In genomic region chr15:40364221-40364621, GRCm38 (mm10) we compare ENCODE assay signal across 17 mouse cellular contexts.
DNase-seq lines count a peak whose midpoint lies in the region; ATAC-seq and TF ChIP-seq lines count a peak whose summit lies in the region.
"Had no signal": no experiment of that assay in that cellular context is flagged by ENCODE, and none has a peak within 500 bp of the region (broad histone marks: within the 10 kb centered on the region; RNA-seq: fewer than 3 reads in every experiment).

No protein-coding gene starts in this region.

- H3K9ac ChIP-seq in intestine, embryonic 16.5 days (ENCODE audit: low read depth, low read length): no peak overlapping the region
- H3K9ac ChIP-seq in intestine, postnatal 0 days (ENCODE audit: low read depth, low read length): no peak overlapping the region
- no peak overlapping the region for H3K9ac ChIP-seq in stomach, postnatal 0 days (ENCODE audit: low read length)
- H3K9ac ChIP-seq in neural tube, embryonic 15.5 days (replicated peaks): no peak overlapping the region
- H3K9ac ChIP-seq: embryonic facial prominence, embryonic 13.5 days; midbrain, embryonic 13.5 days had no signal

- DNase-seq in frontal cortex, adult 2 months (ENCODE audit: extremely low spot score in 1 of 2, low spot score in 1 of 2): no peak
- DNase-seq in lung, postnatal 10 days: peak; percentile 61
- DNase-seq in lung, adult 2 months: no peak
- DNase-seq in stomach, postnatal 0 days (ENCODE audit: low spot score): no peak
- DNase-seq: adrenal gland, postnatal 25 days; cerebellum, adult 9-10 months; kidney, adult 9 months; right cerebral cortex, adult 18-20 months; thymus, adult 2 months had no signal

- no peak overlapping the region for H3K27ac ChIP-seq in intestine, embryonic 16.5 days (ENCODE audit: low read length)
- H3K27ac ChIP-seq in intestine, postnatal 0 days (ENCODE audit: low read depth, low read length): no peak overlapping the region
- no peak overlapping the region for H3K27ac ChIP-seq in stomach, postnatal 0 days (replicated peaks)
- no peak overlapping the region for H3K27ac ChIP-seq in neural tube, embryonic 15.5 days (replicated peaks)
- H3K27ac ChIP-seq: embryonic facial prominence, embryonic 13.5 days; hindbrain, embryonic 10.5 days; midbrain, embryonic 13.5 days had no signal

- TF ChIP-seq EP300 in stomach, postnatal 0 days (optimal IDR thresholded peaks at IDR 0.05): no peak

- H3K4me2 ChIP-seq in intestine, embryonic 16.5 days (ENCODE audit: low read depth, low read length): no peak overlapping the region
- H3K4me2 ChIP-seq in intestine, postnatal 0 days (replicated peaks; ENCODE audit: low read depth): no peak overlapping the region
- H3K4me2 ChIP-seq in stomach, postnatal 0 days (replicated peaks; ENCODE audit: low read depth): no peak overlapping the region
- H3K4me2 ChIP-seq in neural tube, embryonic 15.5 days: no peak overlapping the region
- H3K4me2 ChIP-seq: embryonic facial prominence, embryonic 13.5 days; midbrain, embryonic 13.5 days had no signal

- TF ChIP-seq CTCF in intestine, postnatal 0 days (IDR thresholded peaks at IDR 0.05; ENCODE audit: low read depth): no peak
- TF ChIP-seq CTCF in lung, adult 2 months (IDR thresholded peaks at IDR 0.05; ENCODE audit: insufficient read depth, low read length): no peak
- TF ChIP-seq CTCF in stomach, postnatal 0 days (IDR thresholded peaks at IDR 0.05; ENCODE audit: low read depth): no peak

- 58% methylated on average over 1 of the region's 1 CpGs for WGBS in intestine, embryonic 16.5 days
- WGBS in intestine, postnatal 0 days: 59% methylated on average over 1 of the region's 1 CpGs
- WGBS in lung, adult 2 months: 21% methylated on average over 1 of the region's 1 CpGs
- 32% methylated on average over 1 of the region's 1 CpGs for WGBS in stomach, postnatal 0 days
- 78% methylated on average over 1 of the region's 1 CpGs for WGBS in neural tube, embryonic 15.5 days

- no peaks in the 10 kb centered on the region for H3K36me3 ChIP-seq in intestine, embryonic 16.5 days (ENCODE audit: control insufficient read depth, insufficient read depth, low read length)
- H3K36me3 ChIP-seq in intestine, postnatal 0 days (ENCODE audit: control insufficient read depth, insufficient read depth): no peaks in the 10 kb centered on the region
- H3K36me3 ChIP-seq in stomach, postnatal 0 days (ENCODE audit: control insufficient read depth, insufficient read depth, low read length): no peaks in the 10 kb centered on the region
- H3K36me3 ChIP-seq in neural tube, embryonic 15.5 days: no peaks in the 10 kb centered on the region
- H3K36me3 ChIP-seq: embryonic facial prominence, embryonic 13.5 days; hindbrain, embryonic 10.5 days; midbrain, embryonic 13.5 days had no signal

- no peaks in the 10 kb centered on the region for H3K4me1 ChIP-seq in intestine, embryonic 16.5 days (ENCODE audit: control insufficient read depth, insufficient read depth, low read length)
- H3K4me1 ChIP-seq in intestine, postnatal 0 days (replicated peaks; ENCODE audit: control insufficient read depth, insufficient read depth, low read length): no peaks in the 10 kb centered on the region
- no peaks in the 10 kb centered on the region; the same call in 1 of the 2 replicates for H3K4me1 ChIP-seq in lung, adult 2 months (ENCODE audit: control insufficient read depth, insufficient read depth, low read length)
- H3K4me1 ChIP-seq in stomach, postnatal 0 days (replicated peaks; ENCODE audit: control insufficient read depth, insufficient read depth): no peaks in the 10 kb centered on the region
- H3K4me1 ChIP-seq in neural tube, embryonic 15.5 days: no peaks in the 10 kb centered on the region
- H3K4me1 ChIP-seq: embryonic facial prominence, embryonic 13.5 days; hindbrain, embryonic 10.5 days; midbrain, embryonic 13.5 days had no signal

- H3K4me3 ChIP-seq in intestine, embryonic 16.5 days (ENCODE audit: low read length): no peak overlapping the region
- no peak overlapping the region for H3K4me3 ChIP-seq in intestine, postnatal 0 days (ENCODE audit: low read depth, low read length)
- no peak overlapping the region for H3K4me3 ChIP-seq in lung, adult 2 months (replicated peaks; ENCODE audit: extremely low read depth, low read depth, low read length)
- H3K4me3 ChIP-seq in stomach, postnatal 0 days (ENCODE audit: low read depth, low read length): no peak overlapping the region
- no peak overlapping the region for H3K4me3 ChIP-seq in neural tube, embryonic 15.5 days (replicated peaks)
- H3K4me3 ChIP-seq: embryonic facial prominence, embryonic 13.5 days; hindbrain, embryonic 10.5 days; midbrain, embryonic 13.5 days had no signal

- TF ChIP-seq POLR2A in lung, adult 2 months (IDR thresholded peaks at IDR 0.05; ENCODE audit: borderline replicate concordance, extremely low read depth, low read depth, low read length): no peak

- H3K9me3 ChIP-seq in intestine, embryonic 16.5 days (ENCODE audit: control insufficient read depth, low read length): no peaks in the 10 kb centered on the region
- H3K9me3 ChIP-seq in intestine, postnatal 0 days (ENCODE audit: control insufficient read depth): no peaks in the 10 kb centered on the region
- H3K9me3 ChIP-seq in stomach, postnatal 0 days (ENCODE audit: control insufficient read depth, low read length): no peaks in the 10 kb centered on the region
- no peaks in the 10 kb centered on the region for H3K9me3 ChIP-seq in neural tube, embryonic 15.5 days (replicated peaks)
- H3K9me3 ChIP-seq: embryonic facial prominence, embryonic 13.5 days; hindbrain, embryonic 10.5 days; midbrain, embryonic 13.5 days had no signal

- peak; percentile 39; the same call in 1 of the 2 replicates for ATAC-seq in frontal cortex, adult (ENCODE audit: low TSS enrichment)
- 0 out of 2 replicates have a peak, but pooled peaks have one; percentile 18 for ATAC-seq in intestine, embryonic 16.5 days
- no peak for ATAC-seq in intestine, postnatal 0 days
- ATAC-seq in stomach, postnatal 0 days (ENCODE audit: low FRiP score, low TSS enrichment): peak; percentile 29; the same call in 1 of the 2 replicates
- no peak for ATAC-seq in neural tube, embryonic 15.5 days (ENCODE audit: low FRiP score)
- ATAC-seq: forebrain, embryonic 14.5 days; midbrain, embryonic 13.5 days had no signal

- H3K27me3 ChIP-seq in intestine, embryonic 16.5 days (replicated peaks; ENCODE audit: control insufficient read depth, insufficient read depth, low read length): no peaks in the 10 kb centered on the region
- no peaks in the 10 kb centered on the region for H3K27me3 ChIP-seq in intestine, postnatal 0 days (replicated peaks; ENCODE audit: control insufficient read depth, insufficient read depth, low read length)
- H3K27me3 ChIP-seq in stomach, postnatal 0 days (ENCODE audit: control insufficient read depth, insufficient read depth, low read length): no peaks in the 10 kb centered on the region
- H3K27me3 ChIP-seq in neural tube, embryonic 15.5 days (replicated peaks): no peaks in the 10 kb centered on the region
- H3K27me3 ChIP-seq: embryonic facial prominence, embryonic 13.5 days; midbrain, embryonic 13.5 days had no signal

Comparison
In these comparisons a context has a peak if more than half of its experiments do, and no peak if none do; other contexts are left out.
1. ATAC-seq: peak in frontal cortex, adult (single experiment), intestine, embryonic 16.5 days (single experiment) and stomach, postnatal 0 days (single experiment); none in intestine, postnatal 0 days (single experiment) and neural tube, embryonic 15.5 days (single experiment).